Mouse (Mus musculus) c-Kit-positive CD71-positive TER-119-negative erythroid progenitor cells, embryonic 14.5 days (primary cell): ENCODE measurements around the gene Rasl11a.
"Not testable (repeated sequence)": the region's sequence is repeated elsewhere in the genome, so short reads cannot be mapped to it uniquely, and the experiment has no call there.

Experiments used
- DNase-seq: peaks from one replicate; pipeline ENCODE4 v3.0.0-alpha.2; 2013; ENCODE audit warnings: low read depth

Rasl11a gene

DNA sequence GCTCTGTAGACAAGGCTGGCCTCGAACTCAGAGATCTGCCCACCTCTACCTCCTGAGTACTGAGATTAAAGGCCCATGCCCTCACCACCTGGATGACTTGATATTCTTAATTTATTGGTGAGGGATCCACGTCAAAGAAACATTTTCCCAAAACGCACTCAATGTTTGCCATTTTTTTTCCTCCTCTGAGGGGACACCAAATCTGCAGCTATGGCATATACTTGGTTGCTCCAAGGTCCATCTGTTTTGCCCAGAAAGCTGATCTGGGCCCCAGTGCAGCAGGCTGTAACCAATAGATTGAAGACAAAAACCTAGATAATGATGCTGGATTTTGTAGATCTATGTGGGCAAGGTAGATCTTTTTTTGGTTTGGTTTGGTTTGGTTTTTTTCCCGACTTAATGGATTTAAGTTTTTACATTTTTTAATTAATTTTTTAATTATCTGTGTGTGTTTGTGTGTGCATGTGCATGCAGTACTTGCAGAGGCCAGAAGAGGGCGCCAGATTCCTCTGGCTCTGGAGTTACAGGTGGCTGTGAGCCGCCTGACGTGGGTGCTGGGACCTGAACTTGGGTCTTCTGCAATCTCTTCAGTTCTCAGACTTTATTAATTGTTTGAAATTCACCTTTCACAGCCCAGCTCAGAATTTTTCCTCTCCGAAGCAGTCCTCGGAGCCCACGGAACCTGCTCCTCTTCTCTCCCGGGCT is 48.8 kb downstream of the Rasl11a start:
- no peak for DNase-seq

DNA sequence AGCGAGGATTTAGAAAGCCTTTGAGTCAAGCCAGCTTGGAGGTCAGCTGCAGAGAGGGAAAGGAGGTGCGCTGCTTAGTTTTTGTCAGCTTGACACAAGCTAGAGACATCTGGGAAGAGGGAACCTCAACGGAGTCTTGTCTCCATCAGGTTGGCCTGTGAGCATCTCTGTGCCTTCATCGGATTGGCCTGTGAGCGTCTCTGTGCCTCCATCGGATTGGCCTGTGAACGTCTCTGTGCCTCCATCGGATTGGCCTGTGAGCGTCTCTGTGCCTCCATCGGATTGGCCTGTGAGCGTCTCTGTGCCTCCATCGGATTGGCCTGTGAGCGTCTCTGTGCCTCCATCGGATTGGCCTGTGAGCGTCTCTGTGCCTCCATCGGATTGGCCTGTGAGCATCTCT is 50.8 kb downstream of the Rasl11a start:
- not testable (repeated sequence) for DNase-seq

DNA sequence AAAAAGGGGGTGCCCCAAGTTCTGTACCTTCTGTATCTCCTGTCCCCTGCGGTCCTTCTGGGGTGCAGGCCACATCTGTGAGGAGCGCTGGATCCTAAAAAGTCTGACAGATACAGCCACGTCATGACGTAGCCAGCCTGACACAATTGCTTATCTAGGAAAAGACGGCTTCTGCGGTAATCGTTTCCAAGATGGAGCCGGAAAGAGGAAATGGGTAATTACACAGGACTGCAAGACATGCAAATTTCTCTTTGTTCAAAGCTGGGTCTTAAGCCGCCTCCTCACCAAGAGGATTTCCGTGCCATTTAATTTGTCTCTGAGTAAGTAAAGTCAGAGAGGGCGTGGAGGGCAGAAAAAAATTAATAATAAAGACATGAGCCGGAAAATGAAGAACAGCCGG is 52.1 kb downstream of the Rasl11a start:
- peak; percentile 39 for DNase-seq
